Comparison of ENCODE assay signal across 8 mouse cellular contexts in genomic region chr2:116067711-116068110, GRCm38 (mm10). TPM values are rescaled to one million over a fixed set of nuclear protein-coding genes. Genes with fewer than 3 reads are reported as not detected.
DNase-seq lines count a peak whose midpoint lies in the region; ATAC-seq and TF ChIP-seq lines count a peak whose summit lies in the region.

No protein-coding gene starts in this region.

- peaks cover 9% of the 10 kb centered on the region; the same call in 1 of the 2 replicates for H3K4me1 ChIP-seq in heart, embryonic 16.5 days (ENCODE audit: control insufficient read depth, insufficient read depth, low read length)
- no peaks in the 10 kb centered on the region for H3K4me1 ChIP-seq in liver, embryonic 11.5 days (replicated peaks; ENCODE audit: control insufficient read depth, insufficient read depth, low read length)
- H3K4me1 ChIP-seq in small intestine, adult 2 months (ENCODE audit: control insufficient read depth, insufficient read depth, insufficient read length, low read length), result peaks cover 4% of the 10 kb centered on the region

- H3K4me2 ChIP-seq in heart, embryonic 16.5 days (ENCODE audit: low read depth, low read length), result peak overlapping the region; percentile 90
- peak overlapping the region; percentile 81 for H3K4me2 ChIP-seq in liver, embryonic 11.5 days

- H3K36me3 ChIP-seq in heart, embryonic 16.5 days (ENCODE audit: control insufficient read depth, insufficient read depth), result no peaks in the 10 kb centered on the region
- H3K36me3 ChIP-seq in liver, embryonic 11.5 days (ENCODE audit: control insufficient read depth, insufficient read depth, low read length), result no peaks in the 10 kb centered on the region
- H3K36me3 ChIP-seq in small intestine, adult 2 months (ENCODE audit: control insufficient read depth, insufficient read depth, low read length), result no peaks in the 10 kb centered on the region

- peak overlapping the region; percentile 76 for H3K4me3 ChIP-seq in heart, embryonic 16.5 days (ENCODE audit: low read length)
- peak overlapping the region; percentile 63 for H3K4me3 ChIP-seq in liver, embryonic 11.5 days (ENCODE audit: low read depth, low read length)
- peak overlapping the region; percentile 48 for H3K4me3 ChIP-seq in small intestine, adult 2 months (ENCODE audit: low read depth, low read length)

- no peak for ATAC-seq in heart, embryonic 16.5 days (replicated peaks; ENCODE audit: extremely low read depth, insufficient read depth, low FRiP score)
- no peak for ATAC-seq in liver, embryonic 11.5 days (replicated peaks; ENCODE audit: low FRiP score)

- peak overlapping the region; percentile 86 for H3K9ac ChIP-seq in heart, embryonic 16.5 days (ENCODE audit: low read length)
- peak overlapping the region; percentile 17; the same call in 1 of the 2 replicates for H3K9ac ChIP-seq in liver, embryonic 11.5 days (ENCODE audit: low read depth, low read length)

- WGBS in heart, embryonic 16.5 days, result 5% methylated on average over 15 of the region's 15 CpGs
- 5% methylated on average over 15 of the region's 15 CpGs for WGBS in liver, embryonic 11.5 days
- 16% methylated on average over 15 of the region's 15 CpGs for WGBS in small intestine, adult 2 months

- peaks cover 1% of the 10 kb centered on the region; the same call in 1 of the 2 replicates for H3K27me3 ChIP-seq in heart, embryonic 16.5 days (ENCODE audit: control insufficient read depth, insufficient read depth, low read length)
- peaks cover 86% of the 10 kb centered on the region for H3K27me3 ChIP-seq in liver, embryonic 11.5 days (replicated peaks; ENCODE audit: control insufficient read depth, insufficient read depth, low read length)
- peaks cover 60% of the 10 kb centered on the region for H3K27me3 ChIP-seq in small intestine, adult 2 months (ENCODE audit: control insufficient read depth, insufficient read depth, low read length)

- no peak for TF ChIP-seq POLR2A in small intestine, adult 2 months (IDR thresholded peaks at IDR 0.05; ENCODE audit: low read depth, low read length)

- H3K27ac ChIP-seq in heart, embryonic 16.5 days (ENCODE audit: low read length), result peak overlapping the region; percentile 99
- H3K27ac ChIP-seq in liver, embryonic 11.5 days (ENCODE audit: low read depth, low read length), result peak overlapping the region; percentile 9; the same call in 1 of the 2 replicates
- 0 out of 2 replicates have a peak overlapping the region, but pooled peaks have one; percentile 3 for H3K27ac ChIP-seq in small intestine, adult 2 months (ENCODE audit: insufficient read depth, low read depth, low read length)

- no peak for TF ChIP-seq CTCF in small intestine, adult 2 months (IDR thresholded peaks at IDR 0.05; ENCODE audit: extremely low read depth, insufficient read length, insufficient replicate concordance, low read depth, low read length)

- DNase-seq in 3T3-L1 (ENCODE audit: low read depth, low spot score) (peak; percentile 64), MN1 (ENCODE audit: low spot score) (peak; percentile 61)
- no peak for DNase-seq in liver, embryonic 11.5 days (ENCODE audit: low spot score)
- DNase-seq in left cerebral cortex, adult 18-20 months (ENCODE audit: low spot score in 2 of 2), result no peak
- DNase-seq in spleen, postnatal 10 days (ENCODE audit: low spot score in 2 of 2), result no peak
- no peak for DNase-seq in natural killer cell, adult 2 months (ENCODE audit: low spot score in 2 of 2)

- H3K9me3 ChIP-seq in heart, embryonic 16.5 days (replicated peaks; ENCODE audit: control insufficient read depth, low read length), result no peaks in the 10 kb centered on the region
- H3K9me3 ChIP-seq in liver, embryonic 11.5 days (ENCODE audit: control insufficient read depth, low read length), result no peaks in the 10 kb centered on the region

RNA-seq across cellular contexts. Expression of gene Meis2, which starts 2.1 kb away (rescaled TPM):
- polyA plus RNA-seq in heart, embryonic 16.5 days (2015; fragmentation: Nextera tagmentation; extraction: Ambion mirVana), result 22.1 and 22.6 TPM in 2 replicates
- 18.0 and 20.0 TPM in 2 replicates for polyA plus RNA-seq in liver, embryonic 11.5 days (2014; fragmentation: Nextera tagmentation; extraction: Ambion mirVana)
- polyA plus RNA-seq in small intestine, adult 2 months (2012; rRNA removed), result 3.9 and 11.6 TPM in 2 replicates
- total RNA-seq in left cerebral cortex, adult 18-20 months (2021), result 100 to 1,000 TPM; 109 to 117 TPM

Comparison
In these comparisons a context has a peak if more than half of its experiments do, and no peak if none do; other contexts are left out.
1. DNase-seq: peak in 3T3-L1 (single experiment) and MN1 (single experiment); none in liver, embryonic 11.5 days (single experiment), left cerebral cortex, adult 18-20 months (0 of 2), spleen, postnatal 10 days (0 of 2) and natural killer cell, adult 2 months (0 of 2).
2. H3K27ac ChIP-seq: peak in every context shown above with its lines; median percentile 99 in heart, embryonic 16.5 days; 9 in liver, embryonic 11.5 days; 3 in small intestine, adult 2 months.
3. Peak in every context shown above with its lines, with median percentiles within 50 percentile points of each other: H3K4me3 ChIP-seq.